Mouse (Mus musculus): Measurements from ENCODE around the gene Vgll3.

DNA sequence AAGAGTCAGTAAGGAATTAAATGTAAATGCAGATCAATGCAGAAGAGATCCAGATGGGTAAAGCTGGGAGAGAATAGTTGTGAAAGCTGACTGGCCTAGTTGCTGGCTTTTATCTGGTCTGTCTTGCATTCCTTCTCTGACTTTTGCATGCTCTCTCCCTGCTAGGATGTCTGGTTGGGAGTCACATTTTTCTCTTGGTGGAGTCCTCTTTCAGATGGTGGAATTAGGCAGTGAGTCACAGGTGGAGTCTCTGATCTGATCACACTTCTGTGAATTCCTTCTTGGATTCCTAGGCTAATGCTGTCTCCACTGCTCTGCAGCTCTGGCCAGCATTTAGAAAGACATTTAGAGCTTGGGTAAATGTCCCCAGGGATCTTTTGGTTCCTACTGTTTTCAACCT, 49.1 kb upstream of the Vgll3 start:
- TF ChIP-seq CTCF (IDR thresholded peaks at IDR 0.05; ENCODE audit: control insufficient read depth, insufficient read depth, insufficient replicate concordance, low read depth, low read length) (no peak), POLR2A (IDR thresholded peaks at IDR 0.05; ENCODE audit: control insufficient read depth, low read depth, low read length) (no peak)
